Mouse (Mus musculus): ENCODE results near the gene Fignl2. TPM values are rescaled to one million over a fixed set of nuclear protein-coding genes. Genes with fewer than 3 reads are reported as not detected.

Fignl2 gene
- total and polyA plus RNA-seq, 3 experiments = not detected

DNA sequence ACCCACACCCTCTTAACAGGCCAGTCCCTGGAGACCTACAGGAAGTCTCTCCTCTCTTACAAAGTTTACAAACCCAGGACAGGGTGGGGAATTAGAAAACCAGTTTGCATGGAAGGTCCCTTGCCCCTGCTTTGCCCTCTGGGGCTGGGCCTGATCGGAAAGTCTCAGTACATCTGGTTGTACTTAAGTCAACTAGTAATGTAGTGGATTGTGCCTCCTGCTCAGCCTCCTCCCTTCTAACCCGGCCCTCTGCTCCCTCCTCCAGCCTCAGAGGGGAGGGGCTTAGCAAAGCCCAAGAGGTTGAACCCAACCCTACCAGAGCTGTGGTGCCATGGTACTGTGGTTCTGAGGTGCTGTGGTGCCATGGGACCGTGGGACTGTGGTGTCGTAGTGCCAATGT lies 3.9 kb upstream of the Fignl2 start:
- in situ Hi-C loops (cut with MboI; ENCODE audit: low pct_ligation_motif_present, low pct_unique_long_range_greater_than_20kb, low sequenced_read_pairs) = no loop called here
- no peak overlapping the region for H3K4me3 ChIP-seq (replicated peaks in 1 of 3; ENCODE audit: low read depth in 2 of 3, low read length in 2 of 3, poor library complexity in 1 of 3)
- DNase-seq (ENCODE audit: extremely low read depth) = no peak
- H3K79me2 ChIP-seq (replicated peaks; ENCODE audit: control insufficient read depth, extremely low read depth, insufficient read depth, poor library complexity, severe bottlenecking) = no peaks in the 10 kb centered on the region
- H3K27ac ChIP-seq (ENCODE audit: insufficient read depth, low read depth) = no peak overlapping the region
- no peak overlapping the region for H3K4me2 ChIP-seq (ENCODE audit: insufficient read depth, low read depth, poor library complexity, severe bottlenecking)
- H3K9ac ChIP-seq (ENCODE audit: insufficient read depth, low read depth) = no peak overlapping the region
- no peaks in the 10 kb centered on the region for H3K36me3 ChIP-seq (replicated peaks in 1 of 2; ENCODE audit: control insufficient read depth in 1 of 2, insufficient read depth in 1 of 2, low read length in 1 of 2)
- peaks cover 3 to 15% of the 10 kb centered on the region in 2 experiments for H3K4me1 ChIP-seq (ENCODE audit: control insufficient read depth in 1 of 2, insufficient read depth in 2 of 2)
- dilution Hi-C loops (cut with MboI; ENCODE audit: extremely low pct_ligation_motif_present, extremely low pct_unique_long_range_greater_than_20kb, low sequenced_read_pairs) = no loop called here
- peaks cover 9% of the 10 kb centered on the region for H3K9me3 ChIP-seq (replicated peaks; ENCODE audit: low read length)
- H3K27me3 ChIP-seq (replicated peaks) = peaks cover 75% of the 10 kb centered on the region
- TF ChIP-seq ZKSCAN1 (IDR thresholded peaks at IDR 0.05; ENCODE audit: borderline replicate concordance, low read depth, low read length) (no peak), MAZ (IDR thresholded peaks at IDR 0.05; ENCODE audit: low read depth, low read length) (no peak), KAT2A (IDR thresholded peaks at IDR 0.05; ENCODE audit: insufficient replicate concordance, low read length) (no peak), ZMIZ1 (IDR thresholded peaks at IDR 0.05; ENCODE audit: low read depth, low read length) (no peak), HCFC1 (IDR thresholded peaks at IDR 0.05; ENCODE audit: low read depth, low read length) (no peak), USF1 (IDR thresholded peaks at IDR 0.05; ENCODE audit: low read depth, low read length) (no peak)

DNA sequence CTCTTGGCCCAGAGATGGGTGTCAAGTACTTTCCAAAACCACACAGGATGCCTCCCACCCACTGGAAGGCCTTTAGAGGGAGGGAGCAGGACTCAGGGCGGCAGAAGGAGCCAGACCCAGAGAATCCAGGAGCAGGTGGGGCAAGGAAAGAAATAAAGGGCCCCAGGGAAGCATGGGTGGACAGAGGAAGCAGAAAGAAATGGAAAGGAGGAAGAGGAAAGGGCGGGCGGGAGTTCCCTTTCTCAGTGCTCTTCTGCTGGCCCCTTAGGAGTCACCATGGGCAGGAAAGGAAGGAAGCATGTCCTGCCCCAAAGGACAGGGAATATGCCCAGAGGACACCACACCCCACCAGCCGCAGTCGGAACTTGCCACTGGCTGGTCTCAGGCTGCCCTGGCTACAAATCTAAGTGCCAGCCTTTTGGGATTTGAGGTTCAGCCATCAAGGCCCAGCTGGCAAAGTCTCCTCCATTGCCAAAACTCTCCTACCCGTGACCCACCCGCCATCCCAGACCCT lies 2.7 kb upstream of the Fignl2 start:
- dilution Hi-C loops (cut with MboI; ENCODE audit: extremely low pct_ligation_motif_present, extremely low pct_unique_long_range_greater_than_20kb, low sequenced_read_pairs) (no loop called here), in situ Hi-C loops (cut with MboI; ENCODE audit: low pct_ligation_motif_present, low pct_unique_long_range_greater_than_20kb, low sequenced_read_pairs) (no loop called here)
- H3K4me3 ChIP-seq (replicated peaks in 1 of 3; ENCODE audit: low read depth in 2 of 3, low read length in 2 of 3, poor library complexity in 1 of 3) = no peak overlapping the region
- no peak for DNase-seq (ENCODE audit: extremely low read depth)
- no peaks in the 10 kb centered on the region for H3K79me2 ChIP-seq (replicated peaks; ENCODE audit: control insufficient read depth, extremely low read depth, insufficient read depth, poor library complexity, severe bottlenecking)
- H3K9ac ChIP-seq (ENCODE audit: insufficient read depth, low read depth) = no peak overlapping the region
- no peak overlapping the region for H3K4me2 ChIP-seq (ENCODE audit: insufficient read depth, low read depth, poor library complexity, severe bottlenecking)
- H3K27ac ChIP-seq (ENCODE audit: insufficient read depth, low read depth) = no peak overlapping the region
- no peaks in the 10 kb centered on the region for H3K36me3 ChIP-seq (replicated peaks in 1 of 2; ENCODE audit: control insufficient read depth in 1 of 2, insufficient read depth in 1 of 2, low read length in 1 of 2)
- H3K27me3 ChIP-seq (replicated peaks) = peaks cover 75% of the 10 kb centered on the region
- TF ChIP-seq BHLHE40 (IDR thresholded peaks at IDR 0.05; ENCODE audit: low read depth, low read length) (no peak), TCF12 (IDR thresholded peaks at IDR 0.05; ENCODE audit: low read depth, low read length) (no peak), MAZ (IDR thresholded peaks at IDR 0.05; ENCODE audit: low read depth, low read length) (no peak), JUND (conservative IDR thresholded peaks at IDR 0.05; ENCODE audit: low read depth, low read length) (no peak), PAX5 (IDR thresholded peaks at IDR 0.05; ENCODE audit: low read length) (no peak)
- H3K9me3 ChIP-seq (replicated peaks; ENCODE audit: low read length) = peaks cover 9% of the 10 kb centered on the region
- H3K4me1 ChIP-seq (ENCODE audit: control insufficient read depth in 1 of 2, insufficient read depth in 2 of 2) = peaks cover 3 to 15% of the 10 kb centered on the region in 2 experiments

DNA sequence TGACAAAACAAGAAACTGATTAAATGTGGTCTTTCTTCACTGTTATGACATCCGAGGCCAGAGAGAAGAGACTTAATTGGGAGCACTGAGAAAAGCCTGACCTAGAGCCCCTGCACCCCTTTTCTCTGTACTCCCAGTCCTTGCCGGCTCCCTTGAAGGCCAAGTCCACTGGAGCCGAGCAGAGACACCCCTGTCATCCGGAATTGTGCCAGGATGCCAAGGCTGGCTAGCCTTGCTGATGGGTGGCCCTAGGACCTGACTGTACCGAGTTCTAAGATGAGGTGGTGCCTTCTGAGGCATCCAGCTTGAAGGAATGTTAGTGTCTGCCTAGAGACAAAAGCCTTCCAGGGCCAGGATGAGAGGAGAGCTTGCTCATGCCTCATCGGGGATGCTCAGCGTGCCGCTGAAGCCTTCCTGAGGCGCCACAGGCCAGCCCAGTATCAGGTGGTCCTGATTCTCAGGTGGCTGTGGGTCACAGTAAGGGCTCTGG lies 1.7 kb upstream of the Fignl2 start:
- in situ Hi-C loops (cut with MboI; ENCODE audit: low pct_ligation_motif_present, low pct_unique_long_range_greater_than_20kb, low sequenced_read_pairs) = no loop called here
- H3K27me3 ChIP-seq (replicated peaks) = peaks cover 84% of the 10 kb centered on the region
- dilution Hi-C loops (cut with MboI; ENCODE audit: extremely low pct_ligation_motif_present, extremely low pct_unique_long_range_greater_than_20kb, low sequenced_read_pairs) = no loop called here

More for the DNA sequence above, 1.7 kb upstream of the Fignl2 start:
- Histone ChIP-seq H3K9ac (ENCODE audit: insufficient read depth, low read depth) (no peak overlapping the region), H3K36me3 (replicated peaks in 1 of 2; ENCODE audit: control insufficient read depth in 1 of 2, insufficient read depth in 1 of 2, low read length in 1 of 2) (no peaks in the 10 kb centered on the region), H3K4me2 (ENCODE audit: insufficient read depth, low read depth, poor library complexity, severe bottlenecking) (no peak overlapping the region), H3K9me3 (replicated peaks; ENCODE audit: low read length) (peaks cover 9% of the 10 kb centered on the region), H3K27ac (ENCODE audit: insufficient read depth, low read depth) (no peak overlapping the region), H3K79me2 (replicated peaks; ENCODE audit: control insufficient read depth, extremely low read depth, insufficient read depth, poor library complexity, severe bottlenecking) (no peaks in the 10 kb centered on the region), H3K4me1 (ENCODE audit: control insufficient read depth in 1 of 2, insufficient read depth in 2 of 2) (peaks cover 3 to 15% of the 10 kb centered on the region in 2 experiments), H3K4me3 (replicated peaks in 1 of 3; ENCODE audit: low read depth in 2 of 3, low read length in 2 of 3, poor library complexity in 1 of 3) (no peak overlapping the region)
- no peak for DNase-seq (ENCODE audit: extremely low read depth)
- no peak for TF ChIP-seq JUN (IDR thresholded peaks at IDR 0.05; ENCODE audit: insufficient read depth, low read depth, low read length)
- TF ChIP-seq ZKSCAN1 (IDR thresholded peaks at IDR 0.05; ENCODE audit: borderline replicate concordance, low read depth, low read length) = no peak
- no peak for TF ChIP-seq MAZ (IDR thresholded peaks at IDR 0.05; ENCODE audit: low read depth, low read length)
- TF ChIP-seq GABPA (IDR thresholded peaks at IDR 0.05; ENCODE audit: insufficient replicate concordance, low read depth, low read length) = no peak
- no peak for TF ChIP-seq ZMIZ1 (IDR thresholded peaks at IDR 0.05; ENCODE audit: low read depth, low read length)
- TF ChIP-seq POLR2AphosphoS2 (IDR thresholded peaks at IDR 0.05; ENCODE audit: low read depth, low read length) = no peak
- TF ChIP-seq CHD1 (IDR thresholded peaks at IDR 0.05; ENCODE audit: low read depth, low read length) = no peak
- TF ChIP-seq ELF1 (IDR thresholded peaks at IDR 0.05; ENCODE audit: low read depth, low read length) = no peak
- TF ChIP-seq ZC3H11A (IDR thresholded peaks at IDR 0.05; ENCODE audit: low read depth, low read length) = no peak
- no peak for TF ChIP-seq TBP (conservative IDR thresholded peaks at IDR 0.05; ENCODE audit: low read depth, low read length)
- TF ChIP-seq POLR2A (IDR thresholded peaks at IDR 0.05; ENCODE audit: low read depth, low read length) = no peak
- TF ChIP-seq ZNF384 (IDR thresholded peaks at IDR 0.05; ENCODE audit: low read depth, low read length) = no peak
- TF ChIP-seq EP300 (IDR thresholded peaks at IDR 0.05; ENCODE audit: low read length) = no peak
- TF ChIP-seq MXI1 (IDR thresholded peaks at IDR 0.05; ENCODE audit: low read depth, low read length) = no peak
- TF ChIP-seq USF2 (conservative IDR thresholded peaks at IDR 0.05; ENCODE audit: low read depth, low read length) = no peak
- no peak for TF ChIP-seq NELFE (IDR thresholded peaks at IDR 0.05; ENCODE audit: low read depth, low read length)
- TF ChIP-seq TCF12 (IDR thresholded peaks at IDR 0.05; ENCODE audit: low read depth, low read length) = no peak
- TF ChIP-seq CTCF (conservative IDR thresholded peaks at IDR 0.05 in 1 of 2, IDR thresholded peaks at IDR 0.05 in 1 of 2; ENCODE audit: low read depth in 2 of 2, low read length in 2 of 2) = no peak
- no peak for TF ChIP-seq CHD2 (IDR thresholded peaks at IDR 0.05; ENCODE audit: low read length)
